Mouse (Mus musculus): Measurements from ENCODE around the gene Dpysl4.

- TF ChIP-seq POLR2A (IDR thresholded peaks at IDR 0.05; ENCODE audit: low read depth, low read length), result no peak
- TF ChIP-seq CTCF (conservative IDR thresholded peaks at IDR 0.05; ENCODE audit: insufficient read depth, insufficient read length, low read depth, low read length), result no peak
Measured at GRCm38 (mm10) chr7:139151116-139151515, 65.3 kb downstream of the Dpysl4 start.
